Mouse (Mus musculus): ENCODE measurements around the gene Desi1.
"Not testable (repeated sequence)": the region's sequence is repeated elsewhere in the genome, so short reads cannot be mapped to it uniquely, and the experiment has no call there.

GRCm38 (mm10) chr15:81975156-81975555, 58.5 kb downstream of the Desi1 start:
- not testable (repeated sequence) for TF ChIP-seq GATA1 (IDR thresholded peaks at IDR 0.05; ENCODE audit: borderline replicate concordance, low read length); FLI1 (IDR thresholded peaks at IDR 0.05; ENCODE audit: low read length)
